Mouse (Mus musculus) heart, embryonic 13.5 days (tissue): ENCODE measurements around the gene Sh2d6. TPM values are rescaled to one million over a fixed set of nuclear protein-coding genes. Genes with fewer than 3 reads are reported as not detected.
A peak's percentile ranks its signal among the peaks of the same experiment; 100 is the strongest.
"Not testable (repeated sequence)": the region's sequence is repeated elsewhere in the genome, so short reads cannot be mapped to it uniquely, and the experiment has no call there.

Experiments
- ATAC-seq: fragments of 200-750 bp; cut with Nextera tagmentation; 2 replicates; pipeline ENCODE4 v1.8.0; 2017; ENCODE audit warnings: moderate TSS enrichment; ENCODE audit not compliant: insufficient number of reproducible peaks, low FRiP score, low TSS enrichment; ENCODE audit errors: extremely low read depth
- H3K27ac ChIP-seq: fragments of 300-500 bp; sonication (generic); replicated peaks from 2 replicates; pipeline ENCODE4 v1.5.1; 2015; ENCODE audit warnings: moderate library complexity, mild to moderate bottlenecking, inconsistent platforms
- H3K27me3 ChIP-seq: fragments of 300-500 bp; sonication (generic); replicated peaks from 2 replicates; pipeline ENCODE4 v1.6.1; 2015; ENCODE audit warnings: mild to moderate bottlenecking, inconsistent platforms
- H3K36me3 ChIP-seq: fragments of 300-500 bp; sonication (generic); 2 replicates; pipeline ENCODE4 v1.6.1; 2015; ENCODE audit warnings: mild to moderate bottlenecking, inconsistent platforms
- H3K4me1 ChIP-seq: fragments of 300-500 bp; sonication (generic); 2 replicates; pipeline ENCODE4 v1.6.1; 2015; ENCODE audit warnings: inconsistent platforms
- H3K4me2 ChIP-seq: fragments of 300-500 bp; sonication (generic); 2 replicates; pipeline ENCODE4 v1.6.1; 2015; ENCODE audit warnings: inconsistent platforms, mild to moderate bottlenecking, moderate library complexity
- H3K4me3 ChIP-seq: fragments of 300-500 bp; sonication (generic); 2 replicates; pipeline ENCODE4 v1.5.1; 2015; ENCODE audit warnings: moderate library complexity, mild to moderate bottlenecking, inconsistent platforms
- H3K9ac ChIP-seq: fragments of 300-500 bp; sonication (generic); 2 replicates; pipeline ENCODE4 v1.6.1; 2015; ENCODE audit warnings: inconsistent platforms, mild to moderate bottlenecking, moderate library complexity
- H3K9me3 ChIP-seq: fragments of 300-500 bp; sonication (generic); 2 replicates; pipeline ENCODE4 v1.6.1; 2016; ENCODE audit warnings: inconsistent platforms
- WGBS: fragments of 180-500 bp; shearing (Covaris S2); methylation state at CpG from one replicate; pipeline ENCODE4 v1.1.7; 2015; ENCODE audit warnings: mixed read lengths; 5-methylcytosine and 5-hydroxymethylcytosine counted together
- polyA plus RNA-seq: library from polyadenylated mRNA; unstranded; fragments of >200 nt; fragmentation: Nextera tagmentation; extraction: Ambion mirVana; gene quantifications from 2 replicates; pipeline ENCODE4 v1.2.1, GENCODE M21; 2015

The Sh2d6 gene
- polyA plus RNA-seq, 1 experiment from 2014 or later: 0.21 TPM

DNA sequence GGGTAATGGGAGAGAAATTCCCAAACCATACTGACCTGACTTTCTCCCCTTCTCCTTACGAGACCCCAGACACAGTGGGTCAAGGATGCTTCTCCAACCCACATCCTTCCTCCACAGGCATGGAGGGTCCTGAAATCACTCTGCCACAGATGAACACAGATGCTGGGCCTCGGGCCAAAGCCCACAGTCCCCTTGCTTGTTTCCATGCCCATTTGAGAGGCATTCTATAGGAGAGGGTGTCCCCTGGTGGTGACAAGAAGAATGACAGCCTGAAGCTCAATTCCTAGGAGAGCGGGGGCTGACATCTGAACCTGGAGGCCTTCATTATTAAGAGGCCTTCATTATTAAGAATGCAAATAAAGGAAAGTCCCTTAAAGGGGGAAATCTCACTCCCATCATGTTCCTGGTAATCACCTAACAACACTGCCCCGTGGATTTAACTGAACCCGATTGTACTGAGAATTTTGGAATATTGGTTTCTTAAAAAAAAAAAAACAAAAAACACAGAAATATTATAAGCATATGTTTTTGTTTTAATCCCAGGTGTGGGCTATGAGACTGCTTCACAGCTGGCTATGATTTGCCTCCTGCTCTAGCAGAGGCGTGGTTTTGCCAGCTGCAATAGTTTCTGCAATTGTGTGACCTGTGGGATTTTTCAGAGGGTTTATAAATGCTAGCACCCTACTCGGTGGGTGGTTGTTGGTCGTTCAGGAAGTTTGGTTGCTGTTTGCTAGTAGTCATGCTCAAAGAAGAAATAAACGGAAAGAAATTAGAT, 12.7 kb upstream of the Sh2d6 start:
- Histone ChIP-seq H3K4me1 (peaks cover 26% of the 10 kb centered on the region), H3K9me3 (no peaks in the 10 kb centered on the region), H3K4me2 (no peak overlapping the region), H3K27ac (peak overlapping the region; percentile 42; the same call in 1 of the 2 replicates), H3K4me3 (no peak overlapping the region), H3K27me3 (no peaks in the 10 kb centered on the region), H3K36me3 (no peaks in the 10 kb centered on the region), H3K9ac (no peak overlapping the region)
- no peak for ATAC-seq
- WGBS: 40% methylated on average over 9 of the region's 9 CpGs

DNA sequence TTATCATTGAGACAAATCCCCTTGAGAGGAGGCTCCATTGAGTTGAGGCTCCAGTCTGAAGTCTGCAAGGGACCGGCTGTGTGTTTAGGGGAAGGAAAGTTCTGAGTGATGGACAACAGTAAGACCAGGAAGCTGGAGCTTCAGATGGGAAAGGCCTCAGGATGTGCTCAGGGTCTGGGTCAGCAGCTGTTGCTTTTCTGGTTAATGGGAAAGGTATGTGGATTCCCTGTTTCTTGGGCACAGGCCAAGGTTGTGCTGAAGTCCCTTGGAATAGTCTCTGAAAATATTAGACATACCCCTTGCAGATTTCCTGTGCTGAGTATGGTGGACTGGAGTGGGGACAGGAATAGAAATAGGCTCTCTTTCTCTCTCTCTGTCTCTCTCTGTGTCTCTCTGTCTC, 12.0 kb upstream of the Sh2d6 start:
- ATAC-seq: 0 out of 2 replicates have a peak, but pooled peaks have one; percentile 14
- H3K36me3 ChIP-seq, H3K9ac ChIP-seq, H3K4me2 ChIP-seq, H3K4me3 ChIP-seq, H3K27me3 ChIP-seq, H3K9me3 ChIP-seq: not testable (repeated sequence)
- H3K4me1 ChIP-seq: peaks cover 26% of the 10 kb centered on the region
- peak overlapping the region; percentile 42 for H3K27ac ChIP-seq
- WGBS: 27% methylated on average over 1 of the region's 1 CpGs

DNA sequence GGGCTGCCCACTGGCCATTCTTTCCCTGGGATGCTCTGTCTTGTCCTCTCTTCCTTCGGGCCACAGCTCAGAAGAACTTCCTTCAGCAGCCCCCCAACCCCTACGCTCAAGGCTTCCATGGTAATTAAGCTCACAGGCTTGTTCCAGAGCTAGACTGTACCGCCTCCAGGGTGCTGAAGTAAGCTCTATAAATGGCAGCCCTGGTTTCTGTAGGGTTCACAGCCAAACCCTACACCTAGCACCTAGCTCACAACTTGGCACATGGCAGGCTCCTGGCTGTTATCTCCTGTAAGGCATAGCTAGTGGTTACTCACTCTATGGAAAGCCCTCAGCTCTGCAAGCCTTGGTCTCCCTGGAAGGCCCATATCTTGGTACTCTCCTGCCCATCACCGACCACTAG, 11.1 kb upstream of the Sh2d6 start:
- H3K27ac ChIP-seq: peak overlapping the region; percentile 28; the same call in 1 of the 2 replicates
- no peaks in the 10 kb centered on the region for H3K27me3 ChIP-seq
- no peak overlapping the region for H3K9ac ChIP-seq
- no peak overlapping the region for H3K4me2 ChIP-seq
- no peak overlapping the region for H3K4me3 ChIP-seq
- peaks cover 19% of the 10 kb centered on the region for H3K4me1 ChIP-seq
- ATAC-seq: no peak
- H3K36me3 ChIP-seq: no peaks in the 10 kb centered on the region
- H3K9me3 ChIP-seq: no peaks in the 10 kb centered on the region
- WGBS: 69% methylated on average over 4 of the region's 4 CpGs

DNA sequence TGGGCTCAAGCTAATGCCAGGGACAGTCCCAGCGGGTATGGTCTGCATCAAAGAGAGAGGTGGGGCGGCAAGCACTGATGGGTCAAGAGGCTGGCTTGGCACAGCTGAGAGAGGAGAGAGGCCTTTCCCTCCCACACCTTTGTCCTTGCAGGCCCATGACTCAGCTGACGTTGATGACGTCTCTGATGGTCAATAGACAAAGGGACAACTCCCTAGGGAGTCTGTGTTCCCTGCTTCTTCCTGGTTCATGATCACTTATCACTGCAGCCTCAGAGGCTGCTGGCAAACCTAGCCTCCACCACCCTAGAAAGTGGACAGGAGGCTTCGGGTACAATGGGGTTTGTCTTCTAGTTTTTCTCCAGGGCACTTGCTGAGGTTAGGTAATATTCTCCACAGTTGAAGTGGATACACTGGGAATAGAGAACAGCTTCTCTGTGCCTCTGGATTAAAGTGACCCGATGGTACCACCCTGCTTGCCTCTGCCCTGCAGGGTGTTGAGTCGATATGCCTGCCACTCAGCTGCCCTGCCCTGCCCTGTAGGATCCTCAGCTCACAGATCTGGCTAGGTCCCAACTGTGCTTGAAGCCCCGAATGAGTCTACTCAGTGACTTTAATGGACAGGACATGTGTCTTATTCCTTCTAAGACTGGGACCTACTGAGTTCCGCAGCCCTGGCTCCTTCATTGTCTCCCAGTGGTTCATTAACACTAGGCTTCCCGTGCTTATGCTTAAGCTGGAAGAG, 7.1 kb upstream of the Sh2d6 start:
- Histone ChIP-seq H3K27me3 (no peaks in the 10 kb centered on the region), H3K9ac (no peak overlapping the region), H3K4me3 (no peak overlapping the region), H3K9me3 (no peaks in the 10 kb centered on the region), H3K4me1 (peaks cover 7% of the 10 kb centered on the region), H3K4me2 (no peak overlapping the region), H3K27ac (no peak overlapping the region), H3K36me3 (no peaks in the 10 kb centered on the region)
- ATAC-seq: no peak
- 67% methylated on average over 10 of the region's 10 CpGs for WGBS

DNA sequence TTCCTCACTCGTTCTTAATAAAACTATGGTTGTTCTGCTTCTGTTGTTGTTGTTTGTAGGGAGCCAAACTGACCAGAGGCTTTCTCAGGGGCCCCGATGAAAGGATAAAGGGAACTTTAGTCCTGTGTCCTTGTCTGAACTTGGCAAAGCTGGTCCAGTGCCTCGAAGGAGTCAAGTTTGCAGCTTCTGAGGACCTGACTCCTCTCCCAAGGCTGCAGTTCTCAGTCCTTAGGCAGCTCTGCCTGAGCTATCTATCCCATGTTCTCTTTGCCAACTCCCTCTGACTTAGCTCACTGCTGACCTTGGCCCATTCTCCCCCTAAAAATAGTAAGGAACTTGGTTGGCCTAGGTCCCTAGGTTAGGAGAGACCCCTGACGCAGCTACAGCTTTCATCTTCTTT, 5.6 kb upstream of the Sh2d6 start:
- WGBS: 72% methylated on average over 4 of the region's 4 CpGs
- H3K27ac ChIP-seq: no peak overlapping the region
- no peak overlapping the region for H3K9ac ChIP-seq
- H3K36me3 ChIP-seq: no peaks in the 10 kb centered on the region
- no peaks in the 10 kb centered on the region for H3K4me1 ChIP-seq
- H3K4me3 ChIP-seq: no peak overlapping the region
- no peak overlapping the region for H3K4me2 ChIP-seq
- H3K9me3 ChIP-seq: no peaks in the 10 kb centered on the region
- H3K27me3 ChIP-seq: no peaks in the 10 kb centered on the region
- no peak for ATAC-seq

DNA sequence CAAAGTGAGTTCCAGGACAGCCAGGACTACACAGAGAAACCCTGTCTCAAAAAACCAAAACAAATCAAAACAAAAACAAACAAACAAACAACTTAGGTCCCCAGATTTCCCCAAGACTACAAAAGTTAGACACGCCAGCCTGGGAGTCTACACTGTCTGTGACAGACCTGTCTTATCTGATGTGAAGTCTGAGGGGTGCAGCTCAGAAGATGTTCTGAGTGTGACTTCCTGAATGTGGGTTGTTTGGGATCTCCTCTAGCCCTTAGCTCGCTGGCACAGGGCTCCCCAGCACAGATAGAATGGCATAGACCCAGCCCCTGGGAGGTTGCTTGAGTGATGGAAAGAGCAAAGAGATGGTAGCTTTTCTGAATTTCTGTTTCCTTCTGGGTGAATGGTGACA, 2.7 kb upstream of the Sh2d6 start:
- Histone ChIP-seq H3K9ac (no peak overlapping the region), H3K9me3 (no peaks in the 10 kb centered on the region), H3K27me3 (no peaks in the 10 kb centered on the region), H3K36me3 (no peaks in the 10 kb centered on the region), H3K27ac (no peak overlapping the region), H3K4me1 (peaks cover 14% of the 10 kb centered on the region), H3K4me3 (no peak overlapping the region), H3K4me2 (no peak overlapping the region)
- WGBS: 72% methylated on average over 2 of the region's 2 CpGs
- ATAC-seq: no peak

DNA sequence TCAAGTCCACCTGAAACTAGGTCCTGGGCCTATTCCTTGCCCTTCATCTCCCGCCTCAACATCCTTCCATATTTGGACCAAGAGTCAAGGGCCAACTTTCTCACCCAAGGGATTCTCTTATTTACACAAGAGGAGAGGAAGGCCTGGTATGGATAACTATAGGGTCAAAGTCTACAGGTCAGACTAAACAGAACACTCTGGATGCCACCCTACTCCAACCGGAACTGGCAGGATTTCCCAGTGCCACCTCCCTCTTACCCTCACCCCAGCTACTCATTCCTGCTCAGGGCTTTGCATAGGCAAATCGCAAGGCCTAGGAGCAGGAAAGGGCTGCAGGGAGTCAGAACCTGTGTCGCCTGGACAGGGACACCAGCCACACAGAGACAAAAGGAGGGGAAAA, 1.7 kb upstream of the Sh2d6 start:
- H3K9me3 ChIP-seq: no peaks in the 10 kb centered on the region
- no peaks in the 10 kb centered on the region for H3K36me3 ChIP-seq
- no peak overlapping the region for H3K4me2 ChIP-seq
- no peak overlapping the region for H3K27ac ChIP-seq
- no peak overlapping the region for H3K4me3 ChIP-seq
- H3K4me1 ChIP-seq: peaks cover 14% of the 10 kb centered on the region
- no peak overlapping the region for H3K9ac ChIP-seq
- no peak for ATAC-seq
- 73% methylated on average over 4 of the region's 4 CpGs for WGBS
- H3K27me3 ChIP-seq: no peaks in the 10 kb centered on the region

DNA sequence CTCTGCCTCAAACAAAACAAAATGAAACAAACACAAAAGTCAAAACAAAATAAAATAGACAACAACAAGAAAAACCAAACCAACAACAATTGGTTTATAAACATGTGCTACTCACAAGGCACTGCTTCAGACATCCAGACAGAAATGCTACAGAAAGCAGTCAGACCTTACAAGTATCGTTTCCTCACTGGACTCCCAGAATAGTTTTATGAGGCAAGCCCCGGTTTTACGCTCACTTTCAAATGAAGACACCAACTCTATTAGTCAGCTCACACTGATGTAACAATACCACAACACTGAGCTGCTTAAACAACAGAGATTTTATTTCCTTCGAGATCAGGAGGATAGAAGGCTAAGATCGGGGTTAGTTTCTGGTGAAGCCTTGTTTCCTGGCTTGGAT, 781 bp upstream of the Sh2d6 start:
- H3K4me2 ChIP-seq: no peak overlapping the region
- peaks cover 14% of the 10 kb centered on the region for H3K4me1 ChIP-seq
- no peak overlapping the region for H3K27ac ChIP-seq
- H3K4me3 ChIP-seq: no peak overlapping the region
- 79% methylated on average over 5 of the region's 5 CpGs for WGBS
- H3K9ac ChIP-seq: no peak overlapping the region
- H3K27me3 ChIP-seq: no peaks in the 10 kb centered on the region
- no peak for ATAC-seq
- H3K36me3 ChIP-seq: no peaks in the 10 kb centered on the region
- H3K9me3 ChIP-seq: no peaks in the 10 kb centered on the region

DNA sequence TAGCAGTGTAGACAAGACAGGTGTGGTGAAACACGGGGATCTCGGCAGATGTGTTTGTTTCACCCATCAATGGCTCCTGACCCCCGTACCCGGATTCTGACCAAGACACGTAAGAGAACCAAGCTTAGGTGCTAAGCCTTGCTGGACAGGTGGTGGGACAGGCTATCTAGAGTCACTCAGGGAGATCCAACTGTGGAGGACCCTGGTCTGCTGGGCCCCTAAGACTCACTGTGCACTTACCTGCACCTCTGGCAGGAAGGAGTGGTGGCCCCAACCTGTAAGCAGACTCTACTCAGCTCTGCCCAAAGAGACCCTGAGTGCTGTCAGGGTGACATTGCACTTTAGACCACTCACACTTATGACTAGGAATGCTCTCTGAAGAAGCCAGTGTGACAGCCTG, 603 bp downstream of the Sh2d6 start:
- ATAC-seq: no peak
- Histone ChIP-seq H3K4me2 (no peak overlapping the region), H3K9ac (no peak overlapping the region), H3K4me1 (peaks cover 14% of the 10 kb centered on the region), H3K4me3 (no peak overlapping the region), H3K27me3 (no peaks in the 10 kb centered on the region), H3K9me3 (no peaks in the 10 kb centered on the region), H3K36me3 (no peaks in the 10 kb centered on the region), H3K27ac (no peak overlapping the region)
- 82% methylated on average over 5 of the region's 5 CpGs for whole genome bisulfite sequencing

DNA sequence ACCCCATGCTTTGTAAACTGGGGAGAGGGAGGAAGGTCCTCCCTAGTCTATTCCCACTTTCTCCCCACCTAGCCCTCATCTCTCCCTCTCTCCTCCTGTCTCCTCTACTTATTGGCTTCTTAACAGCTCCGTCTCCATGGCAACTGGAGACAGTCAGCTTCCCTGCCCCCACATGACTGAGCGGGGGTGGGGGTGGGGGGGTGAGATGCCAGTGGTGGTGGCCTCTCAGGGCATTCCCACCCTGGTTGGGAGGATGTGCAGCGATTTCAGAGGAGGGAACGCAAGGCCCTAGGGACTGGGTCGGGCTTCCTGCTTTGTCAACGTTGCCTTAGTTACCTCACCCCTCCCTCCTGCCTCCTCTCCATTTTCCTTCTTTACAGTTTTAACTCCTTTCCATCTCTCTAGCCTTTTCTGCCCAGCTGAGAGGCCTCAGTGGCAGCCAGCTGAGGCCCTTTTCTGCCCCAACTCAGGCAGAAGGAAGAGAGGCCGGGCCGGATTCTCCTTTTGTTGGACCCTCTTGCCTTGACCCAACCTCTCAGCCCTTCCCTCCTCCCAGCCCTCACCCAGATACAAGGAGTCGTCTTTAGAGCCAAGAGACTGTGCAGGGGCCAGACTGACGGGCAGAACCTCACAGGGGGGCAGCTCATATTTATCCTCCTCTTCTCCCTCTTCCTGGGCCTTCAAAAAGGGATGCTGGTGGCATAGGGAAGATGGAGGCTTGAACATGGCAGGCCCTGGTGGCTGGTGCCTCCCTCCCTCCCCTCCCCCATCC, 1.4 kb downstream of the Sh2d6 start:
- Histone ChIP-seq H3K27ac (peak overlapping the region; percentile 49), H3K4me2 (peak overlapping the region; percentile 32), H3K36me3 (no peaks in the 10 kb centered on the region), H3K9me3 (no peaks in the 10 kb centered on the region), H3K27me3 (no peaks in the 10 kb centered on the region), H3K4me3 (no peak overlapping the region), H3K9ac (0 out of 2 replicates have a peak overlapping the region, but pooled peaks have one; percentile 20), H3K4me1 (peaks cover 14% of the 10 kb centered on the region)
- WGBS: 19% methylated on average over 10 of the region's 10 CpGs
- no peak for ATAC-seq

DNA sequence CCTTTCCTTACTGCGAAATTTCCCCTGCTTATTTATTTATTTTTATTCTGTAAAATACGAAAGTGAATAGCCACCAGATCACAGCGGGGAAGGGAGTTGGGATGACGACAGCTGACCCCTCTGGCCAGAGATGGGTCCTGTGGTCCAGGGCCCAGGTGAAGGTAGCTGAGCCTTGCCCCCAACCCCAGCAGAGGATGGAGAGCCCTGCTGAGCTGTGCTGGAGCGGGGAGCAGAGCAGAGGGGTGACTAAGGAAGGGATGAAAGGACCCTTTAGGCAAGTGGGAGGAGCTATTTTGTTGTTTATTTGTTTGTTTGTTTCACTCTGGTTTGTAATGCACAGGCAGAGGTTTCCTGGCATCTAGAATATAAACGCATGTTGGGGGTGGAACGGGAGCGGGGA, 2.2 kb downstream of the Sh2d6 start:
- Histone ChIP-seq H3K4me3 (no peak overlapping the region), H3K27me3 (no peaks in the 10 kb centered on the region), H3K4me1 (peaks cover 14% of the 10 kb centered on the region), H3K36me3 (no peaks in the 10 kb centered on the region), H3K4me2 (no peak overlapping the region), H3K9me3 (no peaks in the 10 kb centered on the region), H3K27ac (no peak overlapping the region), H3K9ac (0 out of 2 replicates have a peak overlapping the region, but pooled peaks have one; percentile 7)
- 31% methylated on average over 8 of the region's 8 CpGs for WGBS
- no peak for ATAC-seq
